Mouse (Mus musculus) kidney, postnatal 0 days (tissue): ENCODE measurements at regions not wholly inside any gene's neighbourhood (a gene's known extent, or its start where the extent isn't known, plus 50 kb on each side); places are given as distances from the start of the nearest gene placed in this dataset.

ENCODE experiments used
- ATAC-seq: fragments of 200-750 bp; cut with Nextera tagmentation; replicated peaks from 2 replicates; pipeline ENCODE4 v1.8.0; 2017; ENCODE audit warnings: low read depth, moderate number of reproducible peaks, moderate TSS enrichment, moderate library complexity; ENCODE audit not compliant: low FRiP score
- DNase-seq: peaks from one replicate; pipeline ENCODE4 v3.0.0-alpha.2; 2016; ENCODE audit warnings: low spot score
- H3K27ac ChIP-seq: fragments of 300-500 bp; sonication (generic); 2 replicates; pipeline ENCODE4 v1.5.1; 2014; ENCODE audit warnings: mild to moderate bottlenecking
- H3K27me3 ChIP-seq: fragments of 300-500 bp; sonication (generic); 2 replicates; pipeline ENCODE4 v1.6.1; 2014; ENCODE audit warnings: low read length, mixed read lengths; ENCODE audit not compliant: insufficient read depth
- H3K36me3 ChIP-seq: fragments of 300-500 bp; sonication (generic); 2 replicates; pipeline ENCODE4 v1.6.1; 2014; ENCODE audit warnings: low read length, mixed read lengths; ENCODE audit not compliant: insufficient read depth
- H3K4me1 ChIP-seq: fragments of 300-500 bp; sonication (generic); replicated peaks from 2 replicates; pipeline ENCODE4 v1.6.1; 2014; ENCODE audit warnings: antibody characterized with exemption, low read length, mixed read lengths; ENCODE audit not compliant: insufficient read depth
- H3K4me2 ChIP-seq: fragments of 300-500 bp; sonication (generic); 2 replicates; pipeline ENCODE4 v1.6.1; 2014; ENCODE audit warnings: mild to moderate bottlenecking, low read length, moderate library complexity, mixed read lengths
- H3K4me3 ChIP-seq: fragments of 300-500 bp; sonication (generic); replicated peaks from 2 replicates; pipeline ENCODE4 v1.5.1; 2014; ENCODE audit warnings: low read depth, low read length
- H3K9ac ChIP-seq: fragments of 300-500 bp; sonication (generic); 2 replicates; pipeline ENCODE4 v1.6.1; 2014; ENCODE audit warnings: low read depth, low read length
- H3K9me3 ChIP-seq: fragments of 300-500 bp; sonication (generic); replicated peaks from 2 replicates; pipeline ENCODE4 v1.6.1; 2016; ENCODE audit warnings: low read length, inconsistent platforms, mixed read lengths
- CTCF ChIP-seq: IDR thresholded peaks from 2 replicates; pipeline ENCODE4 v1.5.1; 2016; ENCODE audit warnings: antibody characterized with exemption, low read depth, mild to moderate bottlenecking, moderate library complexity
- WGBS: fragments of 180-500 bp; shearing (Covaris S2); extraction: QIAGEN DNeasy Blood & Tissue Kit; methylation state at CpG from one replicate; pipeline ENCODE4 v1.1.7; 2014; 5-methylcytosine and 5-hydroxymethylcytosine counted together

GRCm38 (mm10) chr6:93130946-93131685, 187.8 kb upstream of the Adamts9 start:
- DNase-seq = no peak
- no peak overlapping the region for H3K9ac ChIP-seq
- no peak overlapping the region for H3K27ac ChIP-seq
- H3K9me3 ChIP-seq = no peaks in the 10 kb centered on the region
- ATAC-seq = no peak
- no peaks in the 10 kb centered on the region for H3K36me3 ChIP-seq
- no peak overlapping the region for H3K4me2 ChIP-seq
- WGBS = 32% methylated on average over 4 of the region's 4 CpGs
- H3K27me3 ChIP-seq = no peaks in the 10 kb centered on the region
- no peak for TF ChIP-seq CTCF
- H3K4me1 ChIP-seq = no peaks in the 10 kb centered on the region
- H3K4me3 ChIP-seq = no peak overlapping the region

- no peak overlapping the region for H3K4me2 ChIP-seq
- 58% methylated on average over 12 of the region's 12 CpGs for WGBS
- ATAC-seq (no peak), DNase-seq (no peak)
- H3K36me3 ChIP-seq = no peaks in the 10 kb centered on the region
- H3K27me3 ChIP-seq = no peaks in the 10 kb centered on the region
- H3K9me3 ChIP-seq = no peaks in the 10 kb centered on the region
- no peak overlapping the region for H3K27ac ChIP-seq
- H3K4me3 ChIP-seq = no peak overlapping the region
- no peak for TF ChIP-seq CTCF
- no peak overlapping the region; the same call in 1 of the 2 replicates for H3K9ac ChIP-seq
- 0 out of 2 replicates have a peak, but pooled peaks cover 3% of the 10 kb centered on the region for H3K4me1 ChIP-seq
Measured at GRCm38 (mm10) chr6:93119482-93119881, 176.2 kb upstream of the Adamts9 start.

GRCm38 (mm10) chr6:93113361-93113760, 170.1 kb upstream of the Adamts9 start:
- WGBS = 90% methylated on average over 3 of the region's 3 CpGs
- Histone ChIP-seq H3K36me3 (no peaks in the 10 kb centered on the region), H3K4me1 (no peaks in the 10 kb centered on the region)

GRCm38 (mm10) chr6:93094730-93095360, 151.6 kb upstream of the Adamts9 start:
- no peak for TF ChIP-seq CTCF
- no peak for ATAC-seq
- H3K36me3 ChIP-seq = no peaks in the 10 kb centered on the region
- H3K4me3 ChIP-seq = no peak overlapping the region
- WGBS = 58% methylated on average over 5 of the region's 5 CpGs
- no peak overlapping the region for H3K4me2 ChIP-seq
- DNase-seq = no peak
- no peaks in the 10 kb centered on the region for H3K27me3 ChIP-seq
- no peak overlapping the region for H3K9ac ChIP-seq
- H3K4me1 ChIP-seq = no peaks in the 10 kb centered on the region
- no peaks in the 10 kb centered on the region for H3K9me3 ChIP-seq
- no peak overlapping the region for H3K27ac ChIP-seq

More at GRCm38 (mm10) chr6:93113361-93113760, 170.1 kb upstream of the Adamts9 start:
- ATAC-seq (no peak), DNase-seq (no peak)
- Histone ChIP-seq H3K27ac (no peak overlapping the region), H3K9me3 (no peaks in the 10 kb centered on the region), H3K4me2 (no peak overlapping the region), H3K9ac (no peak overlapping the region), H3K27me3 (no peaks in the 10 kb centered on the region), H3K4me3 (no peak overlapping the region)
- TF ChIP-seq CTCF = no peak

- 86% methylated on average over 2 of the region's 2 CpGs for WGBS
- Histone ChIP-seq H3K4me3 (no peak overlapping the region), H3K9ac (no peak overlapping the region), H3K36me3 (no peaks in the 10 kb centered on the region), H3K9me3 (no peaks in the 10 kb centered on the region), H3K4me2 (no peak overlapping the region), H3K4me1 (no peaks in the 10 kb centered on the region), H3K27ac (no peak overlapping the region), H3K27me3 (no peaks in the 10 kb centered on the region)
- DNase-seq = no peak
- no peak for TF ChIP-seq CTCF
- no peak for ATAC-seq
Measured at GRCm38 (mm10) chr6:93093770-93094169, 150.5 kb upstream of the Adamts9 start.

GRCm38 (mm10) chr6:93087329-93087728, 144.0 kb upstream of the Adamts9 start:
- H3K27ac ChIP-seq = no peak overlapping the region
- 78% methylated on average over 2 of the region's 2 CpGs for WGBS
- H3K9ac ChIP-seq = no peak overlapping the region
- no peak for TF ChIP-seq CTCF
- H3K4me2 ChIP-seq = no peak overlapping the region
- no peaks in the 10 kb centered on the region for H3K27me3 ChIP-seq
- H3K36me3 ChIP-seq = no peaks in the 10 kb centered on the region
- H3K4me1 ChIP-seq = no peaks in the 10 kb centered on the region
- no peak for DNase-seq
- H3K9me3 ChIP-seq = no peaks in the 10 kb centered on the region
- no peak for ATAC-seq
- H3K4me3 ChIP-seq = no peak overlapping the region
